Mouse (Mus musculus) kidney, adult 18-20 months (tissue): Measurements from ENCODE around the gene Gm3880.
A peak's percentile ranks its signal among the peaks of the same experiment; 100 is the strongest.
"Not testable (repeated sequence)": the region's sequence is repeated elsewhere in the genome, so short reads cannot be mapped to it uniquely, and the experiment has no call there.

Experiments used
- DNase-seq: peaks from one replicate; pipeline ENCODE4 v3.0.0; 2021

The Gm3880 gene

DNA sequence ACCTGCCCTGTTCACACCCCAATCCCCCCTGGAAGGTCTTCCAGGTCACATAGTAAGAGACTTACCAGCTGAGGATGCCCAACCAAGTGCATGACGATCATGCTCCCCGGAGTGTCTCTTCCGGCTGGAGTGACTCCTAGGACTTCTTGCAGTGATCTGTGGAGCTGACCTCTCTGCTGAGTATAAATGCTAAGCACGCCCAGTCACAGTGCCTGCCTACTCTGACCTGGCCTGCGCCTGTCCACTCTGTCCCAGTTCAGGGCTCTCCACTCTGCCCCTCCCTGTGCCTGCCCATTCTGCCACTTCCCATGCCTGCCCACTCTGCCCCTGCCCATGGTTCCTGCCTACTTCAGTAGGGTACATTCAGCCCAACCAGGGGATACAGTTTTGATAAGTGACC is at the start of gene Gm3880:
Gene Gm3880 (minus strand): TSS at position 101 of the 400 bp plus-strand sequence.
- DNase-seq, result not testable (repeated sequence)

GRCm38 (mm10) chrX:102724226-102724625 is 37.5 kb upstream of the Gm3880 start:
- not testable (repeated sequence) for DNase-seq

GRCm38 (mm10) chrX:102707535-102707934 is 20.8 kb upstream of the Gm3880 start, which contains the start of the genes Gm9112 and Dmrtc1b:
Gene Gm9112, minus strand, starts transcription at chrX:102707635.
Gene Dmrtc1b, plus strand, starts transcription at chrX:102707865.
- not testable (repeated sequence) for DNase-seq

DNA sequence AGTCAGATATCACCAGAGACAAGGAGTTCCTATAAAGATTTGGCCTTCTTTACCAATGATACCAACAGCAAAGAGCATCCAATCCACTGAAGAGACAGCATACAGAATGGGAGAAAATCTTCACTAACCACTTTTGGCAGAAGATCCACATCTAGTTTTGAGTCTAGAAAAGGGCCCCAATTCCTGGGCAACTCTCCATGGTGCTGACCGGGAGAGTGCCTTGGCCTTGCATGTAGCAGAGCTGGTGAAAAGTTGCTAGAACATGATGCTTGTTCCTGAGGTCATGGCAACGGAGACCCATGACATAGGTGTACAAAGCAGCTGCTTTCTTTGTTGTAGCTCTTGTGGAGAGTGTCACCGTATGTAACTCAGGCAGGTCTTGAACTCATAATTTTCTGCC is 13.9 kb upstream of the Gm3880 start:
- not testable (repeated sequence) for DNase-seq

- peak; percentile 47 for DNase-seq
Measured at GRCm38 (mm10) chrX:102689252-102689651, 2.5 kb upstream of the Gm3880 start.

DNA sequence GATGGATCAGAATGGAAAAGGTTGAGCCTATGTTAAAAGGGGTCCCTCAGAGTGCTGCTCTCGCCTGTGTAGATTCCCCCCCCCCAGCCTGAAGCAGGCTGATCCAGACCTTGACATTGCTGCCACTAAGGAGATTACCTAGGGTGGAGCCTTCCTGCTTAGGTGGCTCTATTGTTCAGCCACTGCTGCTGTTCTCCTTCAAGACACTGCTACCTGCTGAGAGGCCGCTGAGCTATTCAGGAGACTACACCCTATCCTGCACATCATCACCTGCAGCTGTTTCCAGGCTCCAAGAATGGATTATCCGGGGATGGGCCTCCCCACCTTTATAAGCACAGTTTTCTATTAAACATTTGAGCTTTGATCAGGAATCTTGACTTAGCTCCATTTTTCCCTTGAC is 2.1 kb downstream of the Gm3880 start:
- DNase-seq, result not testable (repeated sequence)

DNA sequence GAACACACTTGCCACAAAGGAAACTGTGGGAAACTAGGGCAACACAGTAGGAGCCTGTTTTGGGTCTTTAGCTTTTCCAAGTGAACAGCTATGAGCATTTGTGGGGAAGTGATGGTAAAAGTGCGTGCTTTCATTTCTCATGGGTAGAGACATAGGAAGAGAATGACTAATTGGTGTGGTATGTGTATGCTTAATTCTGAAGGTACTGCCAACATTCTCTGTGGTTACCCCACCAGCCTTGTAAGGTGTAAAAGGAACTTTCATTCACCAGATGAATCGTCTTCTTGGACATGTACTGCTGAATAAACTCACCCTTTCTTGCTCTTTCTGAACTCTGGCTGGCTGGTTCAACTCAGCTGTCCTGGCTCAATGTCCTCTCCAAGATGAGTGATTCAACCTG is 20.1 kb downstream of the Gm3880 start:
- DNase-seq, result no peak

- DNase-seq, result peak; percentile 16
Measured at GRCm38 (mm10) chrX:102660712-102661111, 26.1 kb downstream of the Gm3880 start.

DNA sequence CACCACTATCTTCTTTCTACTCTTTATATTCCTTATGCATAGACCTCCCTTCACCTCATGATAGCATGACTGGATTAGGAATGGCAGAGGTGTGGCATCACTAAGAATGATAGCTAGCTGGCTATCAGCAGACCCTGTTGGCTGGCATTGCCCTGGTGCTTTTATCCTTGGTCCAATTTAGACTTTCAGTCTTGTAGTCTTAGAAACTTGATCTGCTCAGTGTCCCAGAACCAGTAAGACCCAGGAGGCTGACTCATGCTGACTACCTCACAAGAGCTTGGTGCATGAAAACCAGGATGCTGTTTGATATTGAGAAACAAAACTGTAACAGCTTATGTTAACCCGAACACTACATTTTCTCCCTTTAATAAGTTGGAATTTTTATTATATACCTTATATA is 41.1 kb downstream of the Gm3880 start:
- no peak for DNase-seq

DNA sequence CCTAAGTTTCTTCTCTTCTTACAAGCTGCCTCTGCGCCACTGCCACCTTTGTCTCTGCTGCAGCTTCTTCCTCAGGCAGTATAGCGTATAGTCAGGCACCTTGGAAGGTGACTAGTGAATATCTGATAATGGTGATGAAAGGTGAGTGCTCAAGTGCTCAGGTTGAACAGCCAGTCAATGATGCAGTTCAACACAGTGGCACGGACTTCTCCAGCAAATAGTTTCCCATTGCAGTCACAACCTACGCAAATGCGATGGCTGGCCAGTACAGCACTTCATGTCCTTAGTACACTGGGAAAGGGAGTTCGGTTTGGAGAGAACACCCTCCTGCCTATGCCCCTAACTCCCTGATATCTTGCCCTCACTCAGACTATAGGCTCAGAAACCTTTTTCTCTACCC is 41.6 kb downstream of the Gm3880 start:
- DNase-seq, result no peak

DNA sequence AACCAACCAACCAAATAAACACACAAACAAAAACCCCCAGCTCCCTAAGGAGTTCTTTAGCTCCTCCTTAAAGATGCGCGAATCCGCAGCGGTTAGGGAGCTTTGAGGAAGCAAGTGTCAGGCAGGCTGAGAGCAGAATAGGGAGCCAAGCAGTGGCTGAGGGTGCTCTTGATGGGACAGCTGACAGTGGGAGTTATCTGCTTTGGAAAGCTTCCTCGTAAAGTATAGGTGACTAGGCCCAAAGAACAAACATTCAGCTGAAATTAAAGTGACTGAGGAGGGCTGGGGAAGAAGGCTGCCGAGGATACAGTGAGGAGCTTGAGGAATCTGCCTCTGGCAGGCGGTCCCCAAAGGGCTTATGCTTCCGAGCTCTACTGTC is 42.2 kb downstream of the Gm3880 start:
- no peak for DNase-seq

DNA sequence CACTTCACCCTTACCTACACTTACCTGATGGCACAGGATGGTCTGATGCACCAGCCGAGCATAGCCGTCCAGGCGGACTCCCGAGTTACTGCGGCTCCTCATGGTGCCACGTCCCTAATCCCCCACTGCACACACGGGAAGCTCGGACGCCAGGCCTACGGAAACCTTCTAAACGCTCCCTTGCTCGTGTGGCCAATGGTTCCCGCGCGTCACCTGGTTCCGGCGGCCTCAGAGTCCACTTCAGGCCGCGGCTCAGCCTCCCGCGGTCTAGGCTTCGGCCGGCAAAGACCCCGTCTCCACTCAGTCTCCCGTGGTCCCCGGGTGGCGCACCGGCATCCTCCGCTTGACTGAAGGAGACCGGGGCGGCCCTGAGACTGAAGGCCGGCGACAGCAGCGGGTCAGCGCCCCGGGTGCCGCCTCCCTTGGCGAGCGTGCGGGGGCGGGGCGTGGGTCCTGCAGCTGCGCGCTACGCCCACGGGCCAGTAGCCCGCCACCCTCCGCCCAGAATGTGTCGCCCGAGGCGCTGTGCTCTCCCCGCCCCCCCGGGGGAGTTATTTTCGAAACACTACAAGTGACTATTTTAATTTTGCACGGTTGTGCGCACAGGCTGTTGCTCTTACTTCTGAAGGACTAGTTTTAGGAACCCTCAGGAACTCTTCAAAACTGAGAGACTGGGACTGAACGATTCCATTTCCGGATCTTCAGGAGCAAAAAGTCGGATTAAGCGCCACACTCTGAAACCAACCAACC is 42.8 kb downstream of the Gm3880 start, which contains the start of gene Phka1:
Gene Phka1 (minus strand): TSS at position 424 of the 750 bp plus-strand sequence.
- peak; percentile 86 for DNase-seq
